Mouse (Mus musculus) CH12.LX (cell line): Measurements from ENCODE around the gene Slc15a4. TPM values are rescaled to one million over a fixed set of nuclear protein-coding genes. Genes with fewer than 3 reads are reported as not detected.

Experiments
- DNase-seq: peaks from one replicate; pipeline ENCODE4 v3.0.0-alpha.2; 2013; ENCODE audit errors: extremely low read depth
- H3K27ac ChIP-seq: 2 replicates; pipeline ENCODE4 v1.5.1; 2012; ENCODE audit warnings: low read depth, mild to moderate bottlenecking, control low read depth, moderate library complexity; ENCODE audit not compliant: insufficient read depth
- H3K27me3 ChIP-seq: replicated peaks from 2 replicates; pipeline ENCODE3; 2012; ENCODE audit warnings: inconsistent platforms
- H3K36me3 ChIP-seq, 2 experiments: replicated peaks in 1 of 2; 2 replicates each; pipeline versions ENCODE3 to v1.6.1; 2012; ENCODE audit warnings: inconsistent platforms in 1 of 2, low read length in 1 of 2, mild to moderate bottlenecking in 1 of 2, mixed read lengths in 1 of 2, moderate library complexity in 1 of 2; ENCODE audit not compliant: control insufficient read depth in 1 of 2, insufficient read depth in 1 of 2
- H3K4me1 ChIP-seq, 2 experiments: 2 replicates each; pipeline ENCODE4 v1.6.1; 2012; ENCODE audit warnings: inconsistent platforms in 1 of 2, moderate library complexity in 1 of 2; ENCODE audit not compliant: insufficient read depth in 2 of 2, control insufficient read depth in 1 of 2
- H3K4me2 ChIP-seq: 2 replicates; pipeline ENCODE4 v1.6.1; 2012; ENCODE audit warnings: low read depth, mild to moderate bottlenecking, control low read depth; ENCODE audit not compliant: poor library complexity, insufficient read depth, severe bottlenecking
- H3K4me3 ChIP-seq, 3 experiments: fragments of 150-350 bp in 1 of 3; sonication (generic) in 1 of 3; replicated peaks in 1 of 3; 2 replicates each; pipeline versions ENCODE3 to v1.5.1; 2011 to 2012; ENCODE audit warnings: low read depth in 2 of 3, low read length in 2 of 3, mild to moderate bottlenecking in 2 of 3, moderate library complexity in 2 of 3, control low read depth in 1 of 3, improper control_type of control experiment in 1 of 3, inconsistent platforms in 1 of 3, mixed read lengths in 1 of 3; ENCODE audit not compliant: poor library complexity in 1 of 3
- H3K79me2 ChIP-seq: replicated peaks from 2 replicates; pipeline ENCODE4 v1.6.1; 2012; ENCODE audit warnings: mild to moderate bottlenecking, moderate library complexity; ENCODE audit not compliant: control insufficient read depth, poor library complexity, insufficient read depth, severe bottlenecking; ENCODE audit errors: extremely low read depth
- H3K9ac ChIP-seq: 2 replicates; pipeline ENCODE4 v1.6.1; 2012; ENCODE audit warnings: low read depth, mild to moderate bottlenecking, control low read depth, moderate library complexity; ENCODE audit not compliant: insufficient read depth
- H3K9me3 ChIP-seq: replicated peaks from 2 replicates; pipeline ENCODE3; 2012; ENCODE audit warnings: low read length, inconsistent platforms, mixed read lengths
- BHLHE40 ChIP-seq: IDR thresholded peaks from 2 replicates; pipeline ENCODE4 v1.6.1; 2011; ENCODE audit warnings: mild to moderate bottlenecking, low read depth, low read length, improper control_type of control experiment
- CHD1 ChIP-seq: IDR thresholded peaks from 2 replicates; pipeline ENCODE4 v1.6.1; 2012; ENCODE audit warnings: low read depth, low read length, improper control_type of control experiment, inconsistent platforms
- CHD2 ChIP-seq: IDR thresholded peaks from 2 replicates; pipeline ENCODE4 v1.6.1; 2011; ENCODE audit warnings: low read length, improper control_type of control experiment
- CTCF ChIP-seq, 2 experiments: IDR thresholded peaks in 1 of 2; conservative IDR thresholded peaks in 1 of 2; 2 replicates each; pipeline ENCODE4 v1.5.1; 2011 to 2012; ENCODE audit warnings: low read depth in 2 of 2, low read length in 2 of 2, improper control_type of control experiment in 1 of 2, inconsistent platforms in 1 of 2, mild to moderate bottlenecking in 1 of 2, moderate library complexity in 1 of 2
- E2F4 ChIP-seq: IDR thresholded peaks from 2 replicates; pipeline ENCODE4 v1.6.1; 2011; ENCODE audit warnings: low read depth, low read length, improper control_type of control experiment; ENCODE audit not compliant: insufficient replicate concordance
- ELF1 ChIP-seq: IDR thresholded peaks from 2 replicates; pipeline ENCODE4 v1.6.1; 2014; ENCODE audit warnings: low read depth, mild to moderate bottlenecking, inconsistent platforms, low read length, improper control_type of control experiment
- EP300 ChIP-seq: IDR thresholded peaks from 2 replicates; pipeline ENCODE4 v1.6.1; 2011; ENCODE audit warnings: low read length, improper control_type of control experiment
- ETS1 ChIP-seq: conservative IDR thresholded peaks from 2 replicates; pipeline ENCODE4 v1.6.1; 2012; ENCODE audit warnings: low read depth, mild to moderate bottlenecking, inconsistent platforms, low read length, improper control_type of control experiment, moderate library complexity
- GABPA ChIP-seq: IDR thresholded peaks from 2 replicates; pipeline ENCODE4 v1.6.1; 2012; ENCODE audit warnings: low read depth, low read length, improper control_type of control experiment, inconsistent platforms; ENCODE audit not compliant: insufficient replicate concordance
- HCFC1 ChIP-seq: IDR thresholded peaks from 2 replicates; pipeline ENCODE4 v1.6.1; 2012; ENCODE audit warnings: low read depth, mild to moderate bottlenecking, inconsistent platforms, low read length, improper control_type of control experiment
- IRF4 ChIP-seq: IDR thresholded peaks from 2 replicates; pipeline ENCODE4 v1.6.1; 2014; ENCODE audit warnings: low read depth, mild to moderate bottlenecking, inconsistent platforms, low read length, improper control_type of control experiment
- JUN ChIP-seq: IDR thresholded peaks from 2 replicates; pipeline ENCODE4 v1.6.1; 2011; ENCODE audit warnings: low read depth, mild to moderate bottlenecking, low read length, improper control_type of control experiment, moderate library complexity; ENCODE audit not compliant: insufficient read depth
- JUND ChIP-seq: conservative IDR thresholded peaks from 2 replicates; pipeline ENCODE4 v1.6.1; 2011; ENCODE audit warnings: low read depth, low read length, improper control_type of control experiment
- KAT2A ChIP-seq: IDR thresholded peaks from 2 replicates; pipeline ENCODE4 v1.6.1; 2012; ENCODE audit warnings: low read length, improper control_type of control experiment, inconsistent platforms; ENCODE audit not compliant: insufficient replicate concordance
- MAFK ChIP-seq: IDR thresholded peaks from 2 replicates; pipeline ENCODE4 v1.6.1; 2011; ENCODE audit warnings: low read length, improper control_type of control experiment; ENCODE audit not compliant: insufficient replicate concordance
- MAX ChIP-seq: IDR thresholded peaks from 2 replicates; pipeline ENCODE4 v1.6.1; 2011; ENCODE audit warnings: low read length, improper control_type of control experiment
- MAZ ChIP-seq: IDR thresholded peaks from 2 replicates; pipeline ENCODE4 v1.6.1; 2012; ENCODE audit warnings: low read depth, mild to moderate bottlenecking, inconsistent platforms, low read length, improper control_type of control experiment, moderate library complexity
- MEF2A ChIP-seq: IDR thresholded peaks from 2 replicates; pipeline ENCODE4 v1.6.1; 2014; ENCODE audit warnings: low read depth, mild to moderate bottlenecking, inconsistent platforms, low read length, improper control_type of control experiment, borderline replicate concordance
- MXI1 ChIP-seq: IDR thresholded peaks from 2 replicates; pipeline ENCODE4 v1.6.1; 2011; ENCODE audit warnings: mild to moderate bottlenecking, low read depth, low read length, improper control_type of control experiment
- MYC ChIP-seq: IDR thresholded peaks from 2 replicates; pipeline ENCODE4 v1.6.1; 2011; ENCODE audit warnings: low read depth, mild to moderate bottlenecking, improper control_type of control experiment, low read length
- NELFE ChIP-seq: IDR thresholded peaks from 2 replicates; pipeline ENCODE4 v1.6.1; 2011; ENCODE audit warnings: low read depth, low read length, improper control_type of control experiment
- NRF1 ChIP-seq: IDR thresholded peaks from 2 replicates; pipeline ENCODE4 v1.6.1; 2014; ENCODE audit warnings: low read depth, mild to moderate bottlenecking, inconsistent platforms, low read length, improper control_type of control experiment, moderate library complexity
- PAX5 ChIP-seq: IDR thresholded peaks from 2 replicates; pipeline ENCODE4 v1.6.1; 2012; ENCODE audit warnings: low read length, inconsistent platforms, mixed read lengths
- POLR2A ChIP-seq: IDR thresholded peaks from 2 replicates; pipeline ENCODE4 v1.6.1; 2011; ENCODE audit warnings: low read depth, mild to moderate bottlenecking, improper control_type of control experiment, low read length
- POLR2AphosphoS2 ChIP-seq: IDR thresholded peaks from 2 replicates; pipeline ENCODE4 v1.6.1; 2011; ENCODE audit warnings: low read depth, low read length, improper control_type of control experiment
- RAD21 ChIP-seq: IDR thresholded peaks from 2 replicates; pipeline ENCODE4 v1.6.1; 2011; ENCODE audit warnings: low read depth, mild to moderate bottlenecking, low read length, improper control_type of control experiment, moderate library complexity
- RCOR1 ChIP-seq: conservative IDR thresholded peaks from 2 replicates; pipeline ENCODE4 v1.6.1; 2012; ENCODE audit warnings: low read depth, mild to moderate bottlenecking, inconsistent platforms, low read length, improper control_type of control experiment
- SIN3A ChIP-seq: IDR thresholded peaks from 2 replicates; pipeline ENCODE4 v1.6.1; 2012; ENCODE audit warnings: low read length, improper control_type of control experiment, inconsistent platforms
- SMC3 ChIP-seq: IDR thresholded peaks from 2 replicates; pipeline ENCODE4 v1.6.1; 2011; ENCODE audit warnings: low read depth, low read length, improper control_type of control experiment
- TBP ChIP-seq: conservative IDR thresholded peaks from 2 replicates; pipeline ENCODE4 v1.6.1; 2011; ENCODE audit warnings: low read depth, low read length, improper control_type of control experiment
- TCF12 ChIP-seq: IDR thresholded peaks from 2 replicates; pipeline ENCODE4 v1.6.1; 2014; ENCODE audit warnings: low read depth, mild to moderate bottlenecking, inconsistent platforms, low read length, improper control_type of control experiment
- UBTF ChIP-seq: IDR thresholded peaks from 2 replicates; pipeline ENCODE4 v1.6.1; 2012; ENCODE audit warnings: low read depth, mild to moderate bottlenecking, inconsistent platforms, low read length, improper control_type of control experiment, moderate library complexity
- USF1 ChIP-seq: IDR thresholded peaks from 2 replicates; pipeline ENCODE4 v1.6.1; 2014; ENCODE audit warnings: low read depth, mild to moderate bottlenecking, inconsistent platforms, low read length, improper control_type of control experiment
- USF2 ChIP-seq: conservative IDR thresholded peaks from 2 replicates; pipeline ENCODE4 v1.6.1; 2011; ENCODE audit warnings: low read depth, low read length, improper control_type of control experiment
- ZC3H11A ChIP-seq: IDR thresholded peaks from 2 replicates; pipeline ENCODE4 v1.6.1; 2012; ENCODE audit warnings: low read depth, mild to moderate bottlenecking, inconsistent platforms, low read length, improper control_type of control experiment
- ZKSCAN1 ChIP-seq: IDR thresholded peaks from 2 replicates; pipeline ENCODE4 v1.6.1; 2012; ENCODE audit warnings: low read depth, inconsistent platforms, low read length, improper control_type of control experiment, borderline replicate concordance
- ZMIZ1 ChIP-seq: IDR thresholded peaks from 2 replicates; pipeline ENCODE4 v1.6.1; 2012; ENCODE audit warnings: low read depth, mild to moderate bottlenecking, inconsistent platforms, low read length, improper control_type of control experiment
- ZNF384 ChIP-seq: IDR thresholded peaks from 2 replicates; pipeline ENCODE4 v1.6.1; 2012; ENCODE audit warnings: low read depth, low read length, improper control_type of control experiment, inconsistent platforms
- dilution Hi-C: fragments of 300-500 bp; cut with MboI; formaldehyde crosslinking; loops from 2 replicates; pipeline ENCODE4 v1.14.3; 2020; ENCODE audit warnings: low sequenced_read_pairs; ENCODE audit not compliant: extremely low pct_unique_long_range_greater_than_20kb, extremely low pct_ligation_motif_present
- in situ Hi-C: fragments of 300-500 bp; cut with MboI; formaldehyde crosslinking; loops from 3 replicates; pipeline ENCODE4 v1.14.3; 2019; ENCODE audit warnings: low sequenced_read_pairs, low pct_ligation_motif_present, low pct_unique_long_range_greater_than_20kb, mixed read lengths
- polyA plus RNA-seq: library from polyadenylated mRNA; unstranded; fragments of >175 nt; gene quantifications from 2 replicates; pipeline ENCODE4 v1.2.1, GENCODE M21; 2012; ENCODE audit warnings: low read depth; ENCODE audit not compliant: insufficient read length
- total RNA-seq, 2 experiments: library from RNA; depleted of rRNA; stranded (reverse); fragments of 300-350 nt in 1 of 2; fragments of >200 nt in 1 of 2; gene quantifications; 2 replicates each; pipeline ENCODE4 v1.2.3; 2012 to 2014

Slc15a4 gene
- total and polyA plus RNA-seq, 3 experiments: 25.7 to 52.7 (median 25.8) TPM

- Histone ChIP-seq H3K27me3 (no peaks in the 10 kb centered on the region), H3K4me1 (peaks cover 17 to 49% of the 10 kb centered on the region in 2 experiments), H3K9ac (peak overlapping the region; percentile 83), H3K4me3 (peak overlapping the region; percentile 95 to 100 (median 98)), H3K36me3 (peaks cover 0 to 18% of the 10 kb centered on the region in 2 experiments), H3K79me2 (peaks cover 47% of the 10 kb centered on the region), H3K9me3 (no peaks in the 10 kb centered on the region), H3K4me2 (no peak overlapping the region), H3K27ac (peak overlapping the region; percentile 81)
- dilution Hi-C loops: no loop called here
- peak; percentile 96 for DNase-seq
- TF ChIP-seq RCOR1 (no peak), ZC3H11A (no peak), JUND (no peak), UBTF (no peak; the same call in 1 of the 2 replicates), PAX5 (no peak), MEF2A (peak; percentile 86), EP300 (no peak), USF1 (no peak), NRF1 (peak; percentile 47; the same call in 1 of the 2 replicates), TBP (peak; percentile 92), ZNF384 (no peak), MXI1 (peak; percentile 87), ETS1 (0 out of 2 replicates have a peak, but pooled peaks have one; percentile 39), SMC3 (no peak), GABPA (peak; percentile 12; the same call in 1 of the 2 replicates), ZKSCAN1 (no peak), SIN3A (peak; percentile 94), TCF12 (peak; percentile 84), MAZ (peak; percentile 92), CHD1 (no peak), NELFE (peak; percentile 90), MYC (peak; percentile 74; the same call in 1 of the 2 replicates), RAD21 (no peak), MAX (peak; percentile 72), ELF1 (peak; percentile 98), HCFC1 (peak; percentile 93), ZMIZ1 (peak; percentile 79), USF2 (no peak), BHLHE40 (peak; percentile 15; the same call in 1 of the 2 replicates), POLR2A (peak; percentile 95), JUN (no peak), IRF4 (peak; percentile 73), E2F4 (no peak), CHD2 (peak; percentile 99), CTCF (conservative IDR thresholded peaks at IDR 0.05 in 1 of 2, IDR thresholded peaks at IDR 0.05 in 1 of 2; ENCODE audit: low read depth in 2 of 2, low read length in 2 of 2) (no peak), POLR2AphosphoS2 (peak; percentile 71; the same call in 1 of the 2 replicates), KAT2A (peak; percentile 87), MAFK (no peak)
- in situ Hi-C loops: loop anchor here (25.0 kb wide), 1 partner anchor 1395 kb away; the partner anchor contains the start of genes Ran and Stx2
Observed at GRCm38 (mm10) chr5:127616884-127617635, 15.6 kb downstream of the Slc15a4 start.
